15 mouse cellular contexts compared by ENCODE assay signal in the genomic region with DNA sequence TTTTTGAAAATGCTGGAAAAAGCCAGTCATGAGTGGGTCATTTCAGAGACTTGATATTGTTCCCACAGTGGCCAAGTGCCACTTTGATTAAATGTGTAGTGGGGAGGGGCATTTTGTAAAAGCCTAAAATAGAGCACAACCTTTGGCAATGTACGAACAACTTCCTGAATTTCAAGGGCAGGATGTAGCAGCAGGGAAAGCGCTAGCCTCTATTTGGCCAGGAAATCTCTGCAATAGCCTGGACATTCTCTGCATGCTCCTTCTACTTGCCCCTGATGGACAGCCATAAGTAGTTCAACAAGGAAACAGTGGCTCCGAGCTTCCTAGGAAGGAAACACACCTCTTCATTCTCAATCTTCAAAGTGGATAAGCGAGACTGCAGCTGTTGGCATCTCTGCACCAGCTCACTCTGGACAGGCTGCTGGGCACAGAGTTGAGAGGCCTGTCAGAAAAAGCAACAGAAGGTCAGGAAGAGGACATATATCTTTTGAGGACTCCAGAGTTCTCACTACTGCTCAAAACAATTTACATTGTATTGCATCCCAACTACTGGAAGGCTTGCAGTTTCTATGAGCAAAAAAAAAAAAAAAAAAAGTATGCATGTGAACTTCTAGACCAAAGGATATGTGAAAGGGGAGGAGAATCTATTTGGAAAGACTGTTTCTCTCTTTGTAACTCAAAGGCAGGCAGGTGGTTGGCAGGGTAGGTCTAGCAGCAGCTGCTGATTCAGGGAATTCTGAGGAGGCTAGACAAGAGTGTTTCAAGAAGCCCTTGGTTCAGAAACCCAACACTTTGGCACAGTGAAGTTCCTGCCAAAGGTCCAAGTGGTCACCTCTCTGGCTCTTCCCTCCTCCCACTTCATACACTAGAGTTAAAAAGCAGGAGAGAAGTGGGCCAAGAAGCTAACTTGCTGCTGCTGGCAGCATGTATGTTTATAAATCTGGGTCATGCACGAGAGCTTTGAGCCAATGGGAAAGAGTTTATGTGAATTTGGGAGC.
A peak's percentile ranks its signal among the peaks of the same experiment; 100 is the strongest.
DNase-seq lines count a peak whose midpoint lies in the region; ATAC-seq lines count a peak whose summit lies in the region.
"Had no signal": no experiment of that assay in that cellular context is flagged by ENCODE, and none has a peak within 500 bp of the region (broad histone marks: within the 10 kb centered on the region; RNA-seq: fewer than 3 reads in every experiment).

No protein-coding gene starts in this region.

- WGBS in kidney, embryonic 16.5 days = 70% methylated on average over 5 of the region's 5 CpGs

- no peaks in the 10 kb centered on the region for H3K27me3 ChIP-seq in kidney, embryonic 16.5 days (ENCODE audit: insufficient read depth, low read length)
- H3K27me3 ChIP-seq: embryonic facial prominence, embryonic 12.5 days; forebrain, embryonic 15.5 days; hindbrain, embryonic 15.5 days; stomach, embryonic 15.5 days had no signal

- H3K9me3 ChIP-seq in kidney, embryonic 16.5 days (ENCODE audit: low read length) = no peaks in the 10 kb centered on the region
- H3K9me3 ChIP-seq: embryonic facial prominence, embryonic 12.5 days; forebrain, embryonic 15.5 days; hindbrain, embryonic 15.5 days; stomach, embryonic 15.5 days had no signal

- peaks cover 28% of the 10 kb centered on the region for H3K36me3 ChIP-seq in kidney, embryonic 16.5 days (ENCODE audit: insufficient read depth, low read length)

- peak; percentile 63 for DNase-seq in kidney, adult 9 months
- peak; percentile 65 to 80 for DNase-seq in heart, adult 9 months (ENCODE audit: low spot score in 2 of 2)
- DNase-seq in kidney, postnatal 10 days = peak; percentile 26
- DNase-seq in lung, postnatal 4 days = peak; percentile 42 to 51
- no peak for DNase-seq in gastrocnemius, adult 18-20 months (ENCODE audit: low spot score)
- no peak for DNase-seq in left cerebral cortex, adult 18-20 months (ENCODE audit: low spot score in 2 of 2)
- no peak for DNase-seq in thymus, adult 18-20 months
- DNase-seq: cerebellum, adult 11-12 months; right cerebral cortex, adult 18-20 months had no signal

- no peak overlapping the region for H3K4me3 ChIP-seq in kidney, embryonic 16.5 days (ENCODE audit: low read length)
- H3K4me3 ChIP-seq: embryonic facial prominence, embryonic 12.5 days; forebrain, embryonic 15.5 days; hindbrain, embryonic 15.5 days; stomach, embryonic 15.5 days had no signal

- ATAC-seq in kidney, embryonic 16.5 days (ENCODE audit: low FRiP score, low TSS enrichment) = no peak
- ATAC-seq: forebrain, embryonic 15.5 days had no signal

- H3K9ac ChIP-seq in kidney, embryonic 16.5 days (replicated peaks; ENCODE audit: low read length) = no peak overlapping the region
- H3K9ac ChIP-seq: embryonic facial prominence, embryonic 12.5 days; forebrain, embryonic 15.5 days; hindbrain, embryonic 15.5 days; stomach, embryonic 15.5 days had no signal

- H3K4me2 ChIP-seq in kidney, embryonic 16.5 days (replicated peaks; ENCODE audit: low read depth, low read length) = no peak overlapping the region
- H3K4me2 ChIP-seq: embryonic facial prominence, embryonic 12.5 days; forebrain, embryonic 15.5 days; hindbrain, embryonic 15.5 days; midbrain, embryonic 11.5 days; stomach, embryonic 15.5 days had no signal

- 0 out of 2 replicates have a peak, but pooled peaks cover 4% of the 10 kb centered on the region for H3K4me1 ChIP-seq in kidney, embryonic 16.5 days (ENCODE audit: insufficient read depth, low read length)
- H3K4me1 ChIP-seq: embryonic facial prominence, embryonic 12.5 days; hindbrain, embryonic 15.5 days; stomach, embryonic 15.5 days had no signal

- H3K27ac ChIP-seq in kidney, embryonic 16.5 days (ENCODE audit: low read length) = no peak overlapping the region
- H3K27ac ChIP-seq: embryonic facial prominence, embryonic 12.5 days; forebrain, embryonic 15.5 days; hindbrain, embryonic 15.5 days; stomach, embryonic 15.5 days had no signal

Comparison
In these comparisons a context has a peak if more than half of its experiments do, and no peak if none do; other contexts are left out.
1. DNase-seq: peak in kidney, adult 9 months (single experiment), heart, adult 9 months (2 of 2), kidney, postnatal 10 days (single experiment) and lung, postnatal 4 days (2 of 2); none in gastrocnemius, adult 18-20 months (single experiment), left cerebral cortex, adult 18-20 months (0 of 2) and thymus, adult 18-20 months (0 of 2).